Mouse (Mus musculus): ENCODE measurements around the gene Dph5.

DNA sequence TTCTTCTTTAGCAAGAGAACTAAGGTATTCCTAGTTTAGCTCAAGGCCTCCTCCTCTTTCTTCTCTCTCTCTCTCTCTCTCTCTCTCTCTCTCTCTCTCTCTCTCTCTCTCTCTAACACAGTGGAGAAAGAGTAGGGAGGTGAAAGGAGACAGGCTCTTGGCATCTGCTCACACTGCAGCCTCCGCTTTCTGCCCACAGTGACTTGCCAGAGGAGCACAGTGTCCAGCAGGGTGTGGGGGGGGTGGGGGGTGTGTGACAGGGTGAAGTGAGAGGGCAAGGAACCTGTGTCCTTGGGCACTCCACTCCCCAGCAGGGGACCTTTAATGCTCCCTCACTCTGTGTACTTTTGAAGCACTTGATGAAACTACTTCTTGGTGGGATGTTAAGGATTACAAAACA lies 41.9 kb upstream of the Dph5 start:
- TF ChIP-seq ZC3H11A (IDR thresholded peaks at IDR 0.05; ENCODE audit: borderline replicate concordance, low read depth, low read length): no peak
- TF ChIP-seq ZNF384 (IDR thresholded peaks at IDR 0.05; ENCODE audit: low read depth, low read length): no peak
- TF ChIP-seq HCFC1 (IDR thresholded peaks at IDR 0.05; ENCODE audit: borderline replicate concordance, insufficient read depth, low read length): no peak
- no peak for TF ChIP-seq CHD2 (IDR thresholded peaks at IDR 0.05; ENCODE audit: low read depth, low read length)
- TF ChIP-seq MAFK (IDR thresholded peaks at IDR 0.05; ENCODE audit: insufficient read depth, low read depth, low read length): no peak
